Mouse (Mus musculus) forelimb bud, embryonic 11.5 days (tissue): ENCODE results near the gene Tgfbr3.

Source experiments
- DNase-seq: peaks from one replicate; pipeline ENCODE4 v3.0.0-alpha.2; 2012; ENCODE audit warnings: low read depth, low spot score

Tgfbr3 gene

GRCm38 (mm10) chr5:107079920-107080319, 209.5 kb downstream of the Tgfbr3 start:
- no peak for DNase-seq

DNA sequence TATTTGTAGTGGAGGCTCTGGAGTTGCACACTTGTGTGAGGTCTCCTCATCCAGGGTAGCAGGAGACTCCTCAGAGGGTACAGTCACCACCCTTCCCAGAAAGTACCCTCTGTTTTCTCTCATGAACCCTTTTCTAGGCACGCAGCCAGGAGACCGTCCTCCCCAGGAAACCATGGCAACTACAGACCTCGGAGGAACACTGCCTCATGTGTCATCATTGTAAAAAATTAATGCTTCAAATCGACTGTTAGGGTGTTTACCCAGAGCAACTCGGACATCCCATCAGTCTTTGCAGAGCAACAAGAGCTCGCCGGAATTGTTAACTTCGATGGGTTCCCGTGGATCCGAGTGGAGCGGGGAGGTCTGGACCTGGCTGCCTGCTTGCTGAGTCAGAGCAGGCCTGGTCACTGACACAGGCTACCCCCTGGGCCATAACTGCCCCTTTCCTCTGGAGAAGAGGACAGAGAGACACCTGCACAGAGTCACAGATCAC, 210.2 kb downstream of the Tgfbr3 start:
- DNase-seq, result no peak

DNA sequence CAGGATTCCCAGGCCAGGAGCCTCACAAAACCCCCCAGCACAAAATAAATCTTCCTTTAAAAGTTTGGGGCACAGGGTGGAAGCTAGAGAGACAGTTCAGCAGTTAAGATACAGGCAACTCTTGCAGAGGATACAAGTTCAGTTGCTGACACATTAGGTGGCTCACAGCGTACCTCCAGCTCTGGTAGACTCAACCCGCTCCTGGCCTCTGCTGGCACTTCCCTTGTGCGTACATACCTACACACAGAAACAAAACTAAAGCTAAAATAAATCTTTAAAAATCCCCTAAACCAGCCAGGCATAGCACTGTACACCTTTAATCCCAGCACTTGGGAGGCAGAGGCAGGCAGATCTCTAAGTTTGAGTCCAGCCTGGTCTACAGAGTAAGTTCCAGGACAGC, 211.1 kb downstream of the Tgfbr3 start:
- DNase-seq, result no peak

GRCm38 (mm10) chr5:107077900-107078299, 211.5 kb downstream of the Tgfbr3 start:
- no peak for DNase-seq

DNA sequence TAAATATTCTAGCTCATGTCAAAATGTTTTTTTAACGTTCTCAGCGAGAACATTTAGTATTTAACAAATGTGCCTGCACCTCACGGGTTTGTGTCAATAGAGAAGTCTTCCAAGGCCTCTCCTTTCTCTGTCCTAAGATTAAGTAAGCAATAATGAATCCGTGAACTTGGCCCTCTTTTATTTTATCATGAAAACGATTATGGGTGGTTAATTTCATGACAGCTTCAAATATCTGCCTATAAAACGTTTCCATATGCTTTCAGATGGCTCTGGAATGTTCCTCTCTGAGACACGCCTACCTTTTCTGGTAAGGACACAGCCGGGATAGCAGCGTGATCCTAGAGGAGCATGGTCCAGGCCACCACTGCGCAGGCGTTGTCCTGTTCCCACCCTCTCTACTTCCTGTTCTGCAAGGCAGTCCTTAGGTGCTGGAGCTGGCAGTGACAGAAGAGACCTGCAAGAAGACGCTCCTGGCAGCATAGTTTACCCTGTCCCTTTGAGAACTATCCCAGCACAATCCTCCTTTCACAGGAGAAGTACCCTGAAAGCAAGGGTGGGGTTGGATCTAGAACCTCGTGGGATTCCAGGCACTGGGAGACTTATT, 214.3 kb downstream of the Tgfbr3 start:
- no peak for DNase-seq

- no peak for DNase-seq
Observed at GRCm38 (mm10) chr5:107074350-107074749, 215.1 kb downstream of the Tgfbr3 start.

- DNase-seq, result no peak
Observed at GRCm38 (mm10) chr5:107073536-107073935, 215.9 kb downstream of the Tgfbr3 start.

DNA sequence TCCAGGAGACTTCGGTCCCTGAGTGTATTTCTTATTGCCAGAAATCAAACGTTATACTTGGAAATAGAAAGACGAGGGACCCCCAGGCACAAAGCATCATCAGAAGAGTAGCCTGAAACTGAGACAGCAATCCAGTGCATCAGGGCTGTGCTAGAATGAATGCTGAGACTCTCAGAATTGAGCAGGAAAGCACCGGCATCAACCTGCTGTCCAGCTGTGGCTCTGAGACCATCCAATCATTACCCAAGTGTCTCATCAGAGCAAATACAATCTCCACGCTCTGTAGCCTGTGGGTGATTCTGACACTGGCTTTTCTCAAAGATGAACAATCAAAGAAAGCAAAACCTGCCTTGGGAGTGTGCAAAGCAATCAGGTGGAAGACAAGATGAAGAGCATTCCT, 221.3 kb downstream of the Tgfbr3 start:
- DNase-seq, result no peak

- no peak for DNase-seq
Observed at GRCm38 (mm10) chr5:107067531-107067930, 221.9 kb downstream of the Tgfbr3 start.

DNA sequence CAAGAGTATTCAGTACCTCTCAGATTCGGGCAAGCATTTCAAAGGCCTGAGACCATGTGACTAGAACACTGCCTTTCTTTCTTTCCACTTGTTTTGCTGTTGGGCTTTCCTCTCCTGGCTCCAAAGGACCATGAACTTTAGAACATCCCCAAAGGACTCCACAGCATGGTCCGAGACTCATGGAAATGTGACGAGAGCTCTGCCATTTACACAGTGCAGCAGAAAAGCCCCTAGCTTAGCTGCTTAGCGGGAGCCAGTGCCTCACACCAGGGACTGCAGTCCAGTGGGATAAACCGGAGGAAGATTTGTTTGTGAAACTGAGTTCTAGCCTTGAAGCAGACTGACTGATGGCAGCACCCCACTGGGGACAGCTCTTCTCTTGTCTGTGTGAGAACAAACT, 224.5 kb downstream of the Tgfbr3 start:
- DNase-seq, result no peak

- no peak for DNase-seq
Observed at GRCm38 (mm10) chr5:107062229-107062852, 227.1 kb downstream of the Tgfbr3 start.

GRCm38 (mm10) chr5:107059514-107059913, 229.9 kb downstream of the Tgfbr3 start:
- no peak for DNase-seq

DNA sequence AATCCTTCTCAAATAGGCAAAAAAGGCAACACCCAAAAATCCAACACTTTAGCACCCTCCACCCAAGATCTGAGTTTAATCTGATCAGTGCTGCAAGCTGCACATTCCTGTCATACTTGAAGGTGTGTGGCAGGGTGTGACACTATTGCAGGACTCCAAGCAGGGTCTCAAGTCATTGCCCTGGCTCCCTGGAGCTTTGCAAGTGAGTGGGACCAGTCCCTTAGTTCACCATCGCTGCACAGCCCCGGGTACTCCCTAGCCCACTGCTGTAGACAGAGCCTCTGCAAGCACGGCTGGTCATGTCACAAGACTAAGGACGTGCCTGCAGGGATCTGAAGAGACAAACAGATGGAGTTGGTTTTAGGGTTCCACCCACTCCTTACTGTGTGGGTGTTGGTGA, 230.8 kb downstream of the Tgfbr3 start:
- DNase-seq, result no peak
